Mouse (Mus musculus) forebrain, embryonic 11.5 days (tissue): Measurements from ENCODE around the gene Rcn3. TPM values are rescaled to one million over a fixed set of nuclear protein-coding genes. Genes with fewer than 3 reads are reported as not detected.
"Not testable (repeated sequence)": the region's sequence is repeated elsewhere in the genome, so short reads cannot be mapped to it uniquely, and the experiment has no call there.

ENCODE experiments used
- ATAC-seq: fragments of 200-750 bp; cut with Nextera tagmentation; replicated peaks from 2 replicates; pipeline ENCODE4 v1.8.0; 2017; ENCODE audit warnings: moderate TSS enrichment; ENCODE audit not compliant: low FRiP score
- DNase-seq: peaks from one replicate; pipeline ENCODE4 v3.0.0-alpha.2; 2017; ENCODE audit warnings: low spot score
- H3K27ac ChIP-seq: fragments of 300-500 bp; sonication (generic); 2 replicates; pipeline ENCODE4 v1.5.1; 2014; ENCODE audit warnings: low read depth, low read length
- H3K27me3 ChIP-seq: fragments of 300-500 bp; sonication (generic); 2 replicates; pipeline ENCODE4 v1.6.1; 2014; ENCODE audit warnings: mild to moderate bottlenecking, low read length, mixed read lengths; ENCODE audit not compliant: control insufficient read depth, insufficient read depth
- H3K36me3 ChIP-seq: fragments of 300-500 bp; sonication (generic); 2 replicates; pipeline ENCODE4 v1.6.1; 2014; ENCODE audit warnings: mild to moderate bottlenecking, low read length, moderate library complexity, mixed read lengths; ENCODE audit not compliant: control insufficient read depth, insufficient read depth
- H3K4me1 ChIP-seq: fragments of 300-500 bp; sonication (generic); replicated peaks from 2 replicates; pipeline ENCODE4 v1.6.1; 2014; ENCODE audit warnings: low read length, mixed read lengths; ENCODE audit not compliant: control insufficient read depth, insufficient read depth
- H3K4me2 ChIP-seq: fragments of 300-500 bp; sonication (generic); 2 replicates; pipeline ENCODE4 v1.6.1; 2014; ENCODE audit warnings: low read depth, mild to moderate bottlenecking, low read length, moderate library complexity, mixed read lengths; ENCODE audit not compliant: severe bottlenecking
- H3K4me3 ChIP-seq: fragments of 300-500 bp; sonication (generic); 2 replicates; pipeline ENCODE4 v1.5.1; 2014; ENCODE audit warnings: low read depth, low read length
- H3K9ac ChIP-seq: fragments of 300-500 bp; sonication (generic); 2 replicates; pipeline ENCODE4 v1.6.1; 2014; ENCODE audit warnings: low read length
- H3K9me3 ChIP-seq: fragments of 300-500 bp; sonication (generic); 2 replicates; pipeline ENCODE4 v1.6.1; 2016; ENCODE audit warnings: low read length, mixed read lengths; ENCODE audit not compliant: control insufficient read depth
- WGBS: fragments of 180-500 bp; shearing (Covaris S2); extraction: QIAGEN DNeasy Blood & Tissue Kit; methylation state at CpG from one replicate; pipeline ENCODE4 v1.1.7; 2014; 5-methylcytosine and 5-hydroxymethylcytosine counted together
- polyA plus RNA-seq: library from polyadenylated mRNA; unstranded; fragments of >200 nt; fragmentation: Nextera tagmentation; extraction: Ambion mirVana; gene quantifications from 2 replicates; pipeline ENCODE4 v1.2.1, GENCODE M21; 2014

The Rcn3 gene
- polyA plus RNA-seq, 1 experiment from 2014 or later, result 110 TPM

- DNase-seq (no peak), ATAC-seq (no peak)
- peaks cover 31% of the 10 kb centered on the region; the same call in 1 of the 2 replicates for H3K36me3 ChIP-seq
- no peak overlapping the region for H3K27ac ChIP-seq
- H3K4me1 ChIP-seq, result peaks cover 14% of the 10 kb centered on the region; the same call in 1 of the 2 replicates
- H3K4me2 ChIP-seq, result no peak overlapping the region
- no peak overlapping the region for H3K4me3 ChIP-seq
- H3K27me3 ChIP-seq, result no peaks in the 10 kb centered on the region
- no peak overlapping the region for H3K9ac ChIP-seq
- H3K9me3 ChIP-seq, result no peaks in the 10 kb centered on the region
- 88% methylated on average over 5 of the region's 5 CpGs for WGBS
These were observed 28.0 kb upstream of the Rcn3 start for GRCm38 (mm10) chr7:45119780-45120709.

DNA sequence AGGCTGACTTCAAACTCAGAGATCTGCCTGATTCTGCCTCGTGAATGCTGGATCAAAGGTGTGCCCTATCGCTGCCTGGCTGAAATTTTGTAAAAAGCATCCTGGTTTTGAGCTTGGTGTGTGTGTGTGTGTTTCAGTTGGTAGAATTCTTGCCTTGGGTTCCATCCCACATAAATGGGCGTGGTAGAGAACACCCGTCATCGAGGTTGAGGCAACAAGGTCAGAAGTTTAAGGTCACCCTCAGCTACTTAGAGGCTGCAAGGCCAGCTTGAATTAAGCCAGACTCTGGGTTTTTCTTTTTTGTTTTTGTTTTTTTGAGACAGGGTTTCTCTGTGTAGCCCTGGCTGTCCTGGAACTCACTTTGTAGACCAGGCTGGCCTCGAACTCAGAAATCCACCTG is 26.3 kb upstream of the Rcn3 start:
- H3K9ac ChIP-seq, result no peak overlapping the region
- 92% methylated on average over 6 of the region's 6 CpGs for WGBS
- DNase-seq, result no peak

GRCm38 (mm10) chr7:45117566-45117965 is 25.5 kb upstream of the Rcn3 start:
- WGBS, result 89% methylated on average over 8 of the region's 8 CpGs
- no peak for DNase-seq
- H3K36me3 ChIP-seq, result peaks cover 25% of the 10 kb centered on the region; the same call in 1 of the 2 replicates

More for the DNA sequence above, 26.3 kb upstream of the Rcn3 start:
- Histone ChIP-seq H3K4me3 (no peak overlapping the region), H3K27me3 (no peaks in the 10 kb centered on the region), H3K4me2 (no peak overlapping the region), H3K9me3 (no peaks in the 10 kb centered on the region), H3K27ac (no peak overlapping the region), H3K4me1 (peaks cover 9% of the 10 kb centered on the region; the same call in 1 of the 2 replicates), H3K36me3 (peaks cover 31% of the 10 kb centered on the region; the same call in 1 of the 2 replicates)
- ATAC-seq, result no peak

DNA sequence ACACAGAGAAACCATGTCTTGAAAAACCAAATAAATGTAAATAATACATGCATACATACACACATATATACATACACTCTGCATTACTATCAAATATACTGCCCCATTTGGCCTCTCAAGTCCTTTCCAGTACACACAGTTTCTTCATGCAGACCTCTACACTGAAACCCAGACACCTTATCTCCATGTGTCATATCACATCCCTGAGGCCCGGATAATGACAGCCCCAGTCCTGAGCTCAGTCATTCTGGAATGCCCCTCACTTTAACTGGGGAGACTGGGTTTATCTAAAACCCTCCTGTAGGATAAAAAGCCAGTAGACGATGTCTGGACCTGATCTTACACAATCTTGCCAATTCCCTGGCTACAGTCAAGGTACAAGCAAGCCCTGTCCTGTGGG is 21.5 kb upstream of the Rcn3 start:
- 88% methylated on average over 2 of the region's 2 CpGs for WGBS
- no peak for DNase-seq

More at GRCm38 (mm10) chr7:45117566-45117965, 25.5 kb upstream of the Rcn3 start:
- no peaks in the 10 kb centered on the region for H3K27me3 ChIP-seq
- no peak overlapping the region for H3K4me3 ChIP-seq
- no peak overlapping the region for H3K9ac ChIP-seq
- ATAC-seq, result no peak
- H3K4me2 ChIP-seq, result no peak overlapping the region
- H3K4me1 ChIP-seq, result peaks cover 3% of the 10 kb centered on the region; the same call in 1 of the 2 replicates
- H3K9me3 ChIP-seq, result no peaks in the 10 kb centered on the region
- no peak overlapping the region for H3K27ac ChIP-seq

DNA sequence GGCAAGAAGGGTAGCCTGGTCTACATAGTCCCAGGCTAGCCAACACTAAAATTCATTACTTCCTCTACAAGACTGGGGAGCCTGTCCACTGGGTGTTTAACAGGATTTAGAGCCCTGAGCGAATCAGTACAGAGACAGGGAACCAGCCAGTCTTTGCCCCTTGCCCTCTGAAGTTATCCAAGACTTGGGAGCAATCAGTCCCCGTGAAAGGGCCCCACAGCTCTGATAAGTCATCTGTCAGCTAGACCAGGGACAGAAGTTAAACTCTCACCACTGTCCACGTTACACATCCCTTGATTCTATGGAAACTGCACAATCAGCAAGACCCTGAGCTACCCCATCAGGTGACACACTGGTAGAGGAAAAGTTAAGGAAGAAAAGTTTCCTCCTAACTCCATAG is 20.5 kb upstream of the Rcn3 start:
- H3K27ac ChIP-seq, result no peak overlapping the region
- H3K27me3 ChIP-seq, result no peaks in the 10 kb centered on the region
- H3K36me3 ChIP-seq, result no peaks in the 10 kb centered on the region
- WGBS, result 70% methylated on average over 3 of the region's 3 CpGs
- H3K4me2 ChIP-seq, result no peak overlapping the region
- H3K9ac ChIP-seq, result no peak overlapping the region
- no peak for ATAC-seq
- DNase-seq, result no peak
- H3K4me3 ChIP-seq, result no peak overlapping the region
- H3K9me3 ChIP-seq, result no peaks in the 10 kb centered on the region
- no peaks in the 10 kb centered on the region for H3K4me1 ChIP-seq

More for the DNA sequence above, 21.5 kb upstream of the Rcn3 start:
- no peak overlapping the region for H3K4me2 ChIP-seq
- no peak for ATAC-seq
- H3K9me3 ChIP-seq, result no peaks in the 10 kb centered on the region
- H3K36me3 ChIP-seq, result no peaks in the 10 kb centered on the region
- H3K27me3 ChIP-seq, result no peaks in the 10 kb centered on the region
- no peak overlapping the region for H3K9ac ChIP-seq
- H3K27ac ChIP-seq, result no peak overlapping the region
- no peaks in the 10 kb centered on the region for H3K4me1 ChIP-seq
- no peak overlapping the region for H3K4me3 ChIP-seq

GRCm38 (mm10) chr7:45111940-45112339 is 19.9 kb upstream of the Rcn3 start:
- H3K9me3 ChIP-seq, result no peaks in the 10 kb centered on the region
- H3K4me3 ChIP-seq, result no peak overlapping the region
- no peak overlapping the region for H3K27ac ChIP-seq
- WGBS, result 57% methylated on average over 2 of the region's 2 CpGs
- H3K4me1 ChIP-seq, result no peaks in the 10 kb centered on the region
- no peak overlapping the region for H3K4me2 ChIP-seq
- H3K9ac ChIP-seq, result no peak overlapping the region
- H3K27me3 ChIP-seq, result no peaks in the 10 kb centered on the region
- ATAC-seq (no peak), DNase-seq (no peak)
- H3K36me3 ChIP-seq, result no peaks in the 10 kb centered on the region

GRCm38 (mm10) chr7:45110089-45110488 is 18.1 kb upstream of the Rcn3 start:
- DNase-seq, H3K27me3 ChIP-seq, H3K27ac ChIP-seq, H3K36me3 ChIP-seq, ATAC-seq, H3K4me1 ChIP-seq, H3K9ac ChIP-seq, H3K4me2 ChIP-seq, H3K4me3 ChIP-seq, H3K9me3 ChIP-seq: not testable (repeated sequence)
- 82% methylated on average over 4 of the region's 4 CpGs for WGBS

GRCm38 (mm10) chr7:45107052-45107645 is 15.1 kb upstream of the Rcn3 start:
- no peak overlapping the region for H3K9ac ChIP-seq
- WGBS, result 70% methylated on average over 5 of the region's 5 CpGs
- H3K4me1 ChIP-seq, result no peaks in the 10 kb centered on the region
- no peaks in the 10 kb centered on the region for H3K9me3 ChIP-seq
- no peak overlapping the region for H3K4me3 ChIP-seq
- ATAC-seq, result no peak
- DNase-seq, result no peak
- H3K27me3 ChIP-seq, result no peaks in the 10 kb centered on the region
- no peak overlapping the region for H3K4me2 ChIP-seq
- no peaks in the 10 kb centered on the region for H3K36me3 ChIP-seq
- no peak overlapping the region for H3K27ac ChIP-seq
